Mouse (Mus musculus) limb, embryonic 10.5 days (tissue): ENCODE results near the gene Ssbp3. TPM values are rescaled to one million over a fixed set of nuclear protein-coding genes. Genes with fewer than 3 reads are reported as not detected.

Experiments used
- DNase-seq: peaks from one replicate; pipeline ENCODE4 v3.0.0-alpha.2; 2017; ENCODE audit warnings: low spot score
- H3K27ac ChIP-seq: fragments of 300-500 bp; sonication (generic); 2 replicates; pipeline ENCODE4 v1.5.1; 2016; ENCODE audit warnings: mild to moderate bottlenecking
- H3K27me3 ChIP-seq: fragments of 300-500 bp; sonication (generic); 2 replicates; pipeline ENCODE4 v1.6.1; 2016; ENCODE audit warnings: low read depth, mild to moderate bottlenecking; ENCODE audit not compliant: poor library complexity, severe bottlenecking
- H3K36me3 ChIP-seq: fragments of 300-500 bp; sonication (generic); 2 replicates; pipeline ENCODE4 v1.6.1; 2016; ENCODE audit warnings: mild to moderate bottlenecking, moderate library complexity
- H3K4me1 ChIP-seq: fragments of 300-500 bp; sonication (generic); 2 replicates; pipeline ENCODE4 v1.6.1; 2016
- H3K4me3 ChIP-seq: fragments of 300-500 bp; sonication (generic); 2 replicates; pipeline ENCODE4 v1.5.1; 2016; ENCODE audit warnings: mild to moderate bottlenecking, moderate library complexity
- H3K9me3 ChIP-seq: fragments of 300-500 bp; sonication (generic); replicated peaks from 2 replicates; pipeline ENCODE4 v1.6.1; 2016; ENCODE audit warnings: mild to moderate bottlenecking
- WGBS: fragments of 180-500 bp; shearing (Covaris S2); methylation state at CpG from one replicate; pipeline ENCODE4 v1.1.7; 2016; 5-methylcytosine and 5-hydroxymethylcytosine counted together
- polyA plus RNA-seq: library from polyadenylated mRNA; unstranded; fragments of >200 nt; fragmentation: Nextera tagmentation; extraction: Ambion mirVana; gene quantifications from 2 replicates; pipeline ENCODE4 v1.2.1, GENCODE M21; 2016

The Ssbp3 gene
- polyA plus RNA-seq, 1 experiment from 2014 or later = 250 TPM

- H3K36me3 ChIP-seq = peaks cover 98% of the 10 kb centered on the region
- peaks cover 88% of the 10 kb centered on the region for H3K4me1 ChIP-seq
- no peaks in the 10 kb centered on the region for H3K9me3 ChIP-seq
- no peaks in the 10 kb centered on the region for H3K27me3 ChIP-seq
- no peak for DNase-seq
- no peak overlapping the region for H3K4me3 ChIP-seq
- no peak overlapping the region for H3K27ac ChIP-seq
Observed at GRCm38 (mm10) chr4:106941475-106941874, 31.0 kb downstream of the Ssbp3 start.

- Histone ChIP-seq H3K27me3 (no peaks in the 10 kb centered on the region), H3K9me3 (no peaks in the 10 kb centered on the region), H3K36me3 (peaks cover 98% of the 10 kb centered on the region), H3K4me1 (peaks cover 88% of the 10 kb centered on the region), H3K4me3 (no peak overlapping the region), H3K27ac (no peak overlapping the region)
- DNase-seq = no peak
- 90% methylated on average over 4 of the region's 4 CpGs for WGBS
Observed at GRCm38 (mm10) chr4:106942491-106942890, 32.0 kb downstream of the Ssbp3 start.

GRCm38 (mm10) chr4:106943627-106944026, 33.1 kb downstream of the Ssbp3 start:
- Histone ChIP-seq H3K4me1 (peaks cover 86% of the 10 kb centered on the region), H3K4me3 (no peak overlapping the region), H3K36me3 (peaks cover 96% of the 10 kb centered on the region), H3K9me3 (no peaks in the 10 kb centered on the region), H3K27me3 (no peaks in the 10 kb centered on the region), H3K27ac (no peak overlapping the region)
- DNase-seq = no peak
- WGBS = 84% methylated on average over 2 of the region's 2 CpGs

- H3K4me1 ChIP-seq = peaks cover 85% of the 10 kb centered on the region
- 84% methylated on average over 3 of the region's 3 CpGs for WGBS
- H3K27ac ChIP-seq = no peak overlapping the region
- no peak for DNase-seq
- no peaks in the 10 kb centered on the region for H3K9me3 ChIP-seq
- H3K4me3 ChIP-seq = no peak overlapping the region
- peaks cover 95% of the 10 kb centered on the region for H3K36me3 ChIP-seq
- no peaks in the 10 kb centered on the region for H3K27me3 ChIP-seq
Observed at GRCm38 (mm10) chr4:106944898-106945297, 34.4 kb downstream of the Ssbp3 start.

GRCm38 (mm10) chr4:106947741-106948140, 37.2 kb downstream of the Ssbp3 start:
- WGBS = 72% methylated on average over 3 of the region's 3 CpGs
- H3K4me3 ChIP-seq = no peak overlapping the region
- peaks cover 85% of the 10 kb centered on the region for H3K36me3 ChIP-seq
- H3K27ac ChIP-seq = no peak overlapping the region
- no peaks in the 10 kb centered on the region for H3K9me3 ChIP-seq
- peaks cover 86% of the 10 kb centered on the region for H3K4me1 ChIP-seq
- H3K27me3 ChIP-seq = no peaks in the 10 kb centered on the region
- no peak for DNase-seq

GRCm38 (mm10) chr4:106948546-106948945, 38.0 kb downstream of the Ssbp3 start:
- 78% methylated on average over 7 of the region's 7 CpGs for WGBS
- no peaks in the 10 kb centered on the region for H3K27me3 ChIP-seq
- no peak overlapping the region for H3K27ac ChIP-seq
- peaks cover 85% of the 10 kb centered on the region for H3K36me3 ChIP-seq
- no peaks in the 10 kb centered on the region for H3K9me3 ChIP-seq
- H3K4me1 ChIP-seq = peaks cover 84% of the 10 kb centered on the region
- no peak overlapping the region for H3K4me3 ChIP-seq
- no peak for DNase-seq

- H3K36me3 ChIP-seq = peaks cover 85% of the 10 kb centered on the region
- H3K9me3 ChIP-seq = no peaks in the 10 kb centered on the region
- no peak for DNase-seq
- H3K27ac ChIP-seq = no peak overlapping the region
- no peaks in the 10 kb centered on the region for H3K27me3 ChIP-seq
- peaks cover 84% of the 10 kb centered on the region for H3K4me1 ChIP-seq
- 74% methylated on average over 6 of the region's 6 CpGs for WGBS
- no peak overlapping the region for H3K4me3 ChIP-seq
Observed at GRCm38 (mm10) chr4:106949200-106949599, 38.7 kb downstream of the Ssbp3 start.

- H3K27me3 ChIP-seq = no peaks in the 10 kb centered on the region
- H3K27ac ChIP-seq = no peak overlapping the region
- DNase-seq = no peak
- no peaks in the 10 kb centered on the region for H3K9me3 ChIP-seq
- H3K4me3 ChIP-seq = no peak overlapping the region
- WGBS = 89% methylated on average over 4 of the region's 4 CpGs
- peaks cover 85% of the 10 kb centered on the region for H3K36me3 ChIP-seq
- peaks cover 84% of the 10 kb centered on the region for H3K4me1 ChIP-seq
Observed at GRCm38 (mm10) chr4:106950801-106951200, 40.3 kb downstream of the Ssbp3 start.

- Histone ChIP-seq H3K36me3 (peaks cover 85% of the 10 kb centered on the region), H3K4me3 (no peak overlapping the region), H3K4me1 (peaks cover 88% of the 10 kb centered on the region), H3K27ac (no peak overlapping the region), H3K27me3 (no peaks in the 10 kb centered on the region), H3K9me3 (no peaks in the 10 kb centered on the region)
- WGBS = 63% methylated on average over 4 of the region's 4 CpGs
- DNase-seq = no peak
Observed at GRCm38 (mm10) chr4:106951455-106951854, 41.0 kb downstream of the Ssbp3 start.

- H3K4me3 ChIP-seq = no peak overlapping the region
- H3K27me3 ChIP-seq = no peaks in the 10 kb centered on the region
- peaks cover 84% of the 10 kb centered on the region for H3K36me3 ChIP-seq
- DNase-seq = no peak
- H3K27ac ChIP-seq = no peak overlapping the region
- H3K9me3 ChIP-seq = no peaks in the 10 kb centered on the region
- peaks cover 88% of the 10 kb centered on the region for H3K4me1 ChIP-seq
Observed at GRCm38 (mm10) chr4:106953221-106953620, 42.7 kb downstream of the Ssbp3 start.

- Histone ChIP-seq H3K27ac (no peak overlapping the region), H3K4me1 (peaks cover 88% of the 10 kb centered on the region), H3K27me3 (no peaks in the 10 kb centered on the region), H3K36me3 (peaks cover 81% of the 10 kb centered on the region), H3K4me3 (no peak overlapping the region), H3K9me3 (no peaks in the 10 kb centered on the region)
- no peak for DNase-seq
- 92% methylated on average over 5 of the region's 5 CpGs for WGBS
Observed at GRCm38 (mm10) chr4:106953760-106954159, 43.3 kb downstream of the Ssbp3 start.

GRCm38 (mm10) chr4:106955729-106956712, 45.5 kb downstream of the Ssbp3 start:
- DNase-seq = no peak
- Histone ChIP-seq H3K27ac (no peak overlapping the region), H3K4me3 (no peak overlapping the region), H3K4me1 (peaks cover 83% of the 10 kb centered on the region), H3K36me3 (peaks cover 74% of the 10 kb centered on the region), H3K9me3 (no peaks in the 10 kb centered on the region), H3K27me3 (no peaks in the 10 kb centered on the region)
- WGBS = 58% methylated on average over 19 of the region's 19 CpGs

GRCm38 (mm10) chr4:106958117-106958516, 47.6 kb downstream of the Ssbp3 start:
- Histone ChIP-seq H3K36me3 (peaks cover 82% of the 10 kb centered on the region), H3K4me3 (no peak overlapping the region), H3K27ac (no peak overlapping the region), H3K9me3 (no peaks in the 10 kb centered on the region), H3K27me3 (no peaks in the 10 kb centered on the region), H3K4me1 (peaks cover 85% of the 10 kb centered on the region)
- 77% methylated on average over 2 of the region's 2 CpGs for WGBS
- no peak for DNase-seq
